Mouse (Mus musculus): Measurements from ENCODE around the gene Kat2a.

DNA sequence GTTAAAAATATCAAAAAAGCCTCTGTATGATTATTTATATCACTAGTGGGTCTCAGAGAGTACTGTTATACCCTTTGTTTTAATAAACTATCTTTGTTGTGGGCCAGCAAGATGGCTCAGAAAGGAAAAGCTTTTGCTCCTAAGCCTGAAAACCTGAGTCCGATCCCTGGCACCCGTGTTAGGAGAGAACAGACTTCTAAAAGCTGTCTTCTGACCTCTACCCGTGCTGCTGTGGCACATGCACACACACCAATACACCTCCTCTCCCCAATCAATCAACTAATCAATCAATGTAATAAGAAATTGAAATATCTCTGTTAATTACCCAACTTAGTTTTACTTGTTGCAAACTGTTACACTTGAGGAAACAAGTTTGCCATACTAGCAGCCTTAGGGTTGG lies 11.6 kb downstream of the Kat2a start:
- TF ChIP-seq CTCF (IDR thresholded peaks at IDR 0.05; ENCODE audit: low read depth) (no peak), EP300 (optimal IDR thresholded peaks at IDR 0.05) (no peak)

Data from stomach, postnatal 0 days (tissue).